Mouse (Mus musculus): ENCODE measurements around the gene Prickle4.
A peak's percentile ranks its signal among the peaks of the same experiment; 100 is the strongest.

Prickle4 gene

GRCm38 (mm10) chr17:47704692-47705091 lies 10.2 kb upstream of the Prickle4 start:
- no peak for DNase-seq

GRCm38 (mm10) chr17:47703556-47703955 lies 9.0 kb upstream of the Prickle4 start:
- DNase-seq, result no peak

- DNase-seq, result no peak
These were observed 8.2 kb upstream of the Prickle4 start for GRCm38 (mm10) chr17:47702548-47703345.

DNA sequence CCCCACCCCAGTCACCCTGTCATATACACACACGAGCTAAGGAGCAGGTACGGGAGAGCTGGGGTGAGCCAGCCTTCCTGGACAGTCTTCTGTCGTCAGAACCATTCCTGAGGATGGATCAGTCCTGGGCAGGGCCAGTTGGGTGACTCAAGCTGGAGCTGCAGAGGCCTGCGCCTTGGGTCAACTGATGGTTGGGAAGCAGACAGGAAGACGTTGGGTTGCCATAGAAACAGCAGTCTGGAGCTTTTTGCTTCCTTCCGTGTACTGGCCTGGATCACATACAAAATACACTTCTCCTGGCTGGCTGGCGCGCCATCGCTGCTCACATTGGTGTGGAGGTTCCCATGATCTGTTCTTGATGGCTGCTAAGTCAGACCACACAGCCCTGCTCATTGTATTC lies 7.3 kb upstream of the Prickle4 start:
- no peak for DNase-seq

GRCm38 (mm10) chr17:47699055-47699454 lies 4.5 kb upstream of the Prickle4 start:
- peak in 1 of 2 experiments; percentile 42 for DNase-seq

GRCm38 (mm10) chr17:47698156-47698555 lies 3.6 kb upstream of the Prickle4 start:
- DNase-seq, result peak; percentile 85 to 88

DNA sequence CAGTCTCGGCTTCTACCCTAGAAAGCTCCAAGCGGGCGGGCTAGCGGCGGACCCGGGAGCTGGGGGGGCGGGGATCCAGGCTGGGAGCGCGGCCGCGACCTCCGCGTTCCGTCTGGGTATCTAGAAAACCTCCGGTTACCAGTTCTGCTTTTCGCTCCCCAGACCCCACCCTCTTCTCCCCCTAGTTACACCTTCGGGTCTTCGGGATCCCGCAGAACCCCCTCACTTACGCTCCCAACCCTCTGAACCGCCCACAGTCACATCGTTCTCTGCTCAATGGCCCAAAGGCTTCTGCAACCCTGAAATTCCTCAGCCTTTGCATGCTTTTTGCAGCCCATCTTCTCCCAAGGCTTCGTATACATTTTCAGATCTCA lies 788 bp upstream of the Prickle4 start:
- DNase-seq, result no peak

DNA sequence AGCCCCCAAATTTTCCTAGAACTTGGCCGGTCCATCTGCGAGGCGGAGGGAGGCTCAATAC lies 264 bp downstream of the Prickle4 start, which contains the start of gene Gm21981:
Gene Gm21981, minus strand, starts transcription at position 14 of the 61 bp plus-strand sequence.
- DNase-seq, result no peak

- DNase-seq, result no peak
These were observed 680 bp downstream of the Prickle4 start for GRCm38 (mm10) chr17:47693671-47694441.

GRCm38 (mm10) chr17:47691650-47692049 lies 2.9 kb downstream of the Prickle4 start:
- DNase-seq, result no peak

- DNase-seq, result no peak
These were observed 4.6 kb downstream of the Prickle4 start for GRCm38 (mm10) chr17:47689894-47690293.

DNA sequence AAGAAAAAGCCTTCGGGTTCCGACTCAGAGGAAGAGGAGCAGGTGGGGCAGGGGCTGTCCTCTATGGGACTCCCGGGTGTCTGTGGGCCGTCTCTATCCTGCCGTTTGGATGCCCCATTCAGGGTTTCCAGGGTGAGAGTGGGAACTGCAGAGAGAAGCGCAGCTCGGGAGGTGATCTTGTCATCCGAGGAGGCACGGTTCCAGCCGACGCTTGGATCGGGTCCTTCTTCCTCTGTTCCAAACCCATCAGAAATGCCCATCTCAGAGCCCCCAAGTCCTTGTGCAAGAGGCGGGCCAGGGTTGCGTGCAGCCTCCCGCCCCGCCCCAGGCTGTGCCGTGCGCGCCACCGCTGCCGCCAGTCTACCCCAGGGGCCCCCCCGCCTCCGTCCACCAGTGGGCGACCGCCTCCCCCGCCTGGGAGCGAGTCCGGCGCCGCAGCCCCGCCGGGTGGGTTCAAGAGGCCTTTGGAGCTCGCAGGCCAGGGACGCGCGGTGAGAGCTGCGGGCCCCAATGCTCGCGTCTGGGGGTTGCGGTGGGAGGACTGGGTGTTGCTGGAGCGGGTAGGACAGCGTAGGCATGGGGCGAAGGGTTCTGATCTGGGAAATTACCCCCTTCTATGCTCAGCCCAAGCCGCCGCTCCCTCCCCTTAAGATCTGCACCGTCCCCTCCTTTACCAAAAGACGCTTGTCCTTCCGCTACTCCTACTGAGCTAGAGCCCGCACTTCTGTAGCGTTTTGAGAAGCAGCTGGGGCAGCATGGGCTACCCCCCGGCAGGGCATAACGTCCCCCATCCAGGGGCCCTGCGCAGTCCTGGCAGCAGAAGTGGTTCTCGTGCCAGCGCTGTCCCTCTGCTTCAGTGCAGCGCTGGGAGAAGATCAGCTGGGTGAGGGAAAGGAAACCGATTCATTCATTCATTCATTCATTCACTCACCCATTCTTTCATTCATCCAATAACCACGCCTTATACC lies 5.6 kb downstream of the Prickle4 start, which contains the start of gene Frs3:
Gene Frs3, plus strand, starts transcription at position 423 of the 968 bp plus-strand sequence.
- DNase-seq, result peak in 1 of 2 experiments; percentile 46

DNA sequence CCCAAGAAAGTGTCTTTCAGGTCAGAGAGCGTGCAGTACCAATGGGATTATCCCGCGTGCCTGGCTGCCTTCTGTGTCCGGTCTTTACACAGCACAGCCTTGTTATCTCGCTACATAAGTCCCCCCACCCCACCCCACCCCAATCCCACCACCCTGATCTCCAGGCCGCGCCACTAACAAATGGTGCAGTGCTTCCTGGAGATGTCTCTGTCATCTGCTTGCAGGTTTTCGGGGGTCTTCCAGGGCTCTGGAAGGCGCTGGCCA lies 6.3 kb downstream of the Prickle4 start, which contains the start of gene Tomm6:
Gene Tomm6, minus strand, starts transcription at position 43 of the 264 bp plus-strand sequence.
- no peak for DNase-seq

DNA sequence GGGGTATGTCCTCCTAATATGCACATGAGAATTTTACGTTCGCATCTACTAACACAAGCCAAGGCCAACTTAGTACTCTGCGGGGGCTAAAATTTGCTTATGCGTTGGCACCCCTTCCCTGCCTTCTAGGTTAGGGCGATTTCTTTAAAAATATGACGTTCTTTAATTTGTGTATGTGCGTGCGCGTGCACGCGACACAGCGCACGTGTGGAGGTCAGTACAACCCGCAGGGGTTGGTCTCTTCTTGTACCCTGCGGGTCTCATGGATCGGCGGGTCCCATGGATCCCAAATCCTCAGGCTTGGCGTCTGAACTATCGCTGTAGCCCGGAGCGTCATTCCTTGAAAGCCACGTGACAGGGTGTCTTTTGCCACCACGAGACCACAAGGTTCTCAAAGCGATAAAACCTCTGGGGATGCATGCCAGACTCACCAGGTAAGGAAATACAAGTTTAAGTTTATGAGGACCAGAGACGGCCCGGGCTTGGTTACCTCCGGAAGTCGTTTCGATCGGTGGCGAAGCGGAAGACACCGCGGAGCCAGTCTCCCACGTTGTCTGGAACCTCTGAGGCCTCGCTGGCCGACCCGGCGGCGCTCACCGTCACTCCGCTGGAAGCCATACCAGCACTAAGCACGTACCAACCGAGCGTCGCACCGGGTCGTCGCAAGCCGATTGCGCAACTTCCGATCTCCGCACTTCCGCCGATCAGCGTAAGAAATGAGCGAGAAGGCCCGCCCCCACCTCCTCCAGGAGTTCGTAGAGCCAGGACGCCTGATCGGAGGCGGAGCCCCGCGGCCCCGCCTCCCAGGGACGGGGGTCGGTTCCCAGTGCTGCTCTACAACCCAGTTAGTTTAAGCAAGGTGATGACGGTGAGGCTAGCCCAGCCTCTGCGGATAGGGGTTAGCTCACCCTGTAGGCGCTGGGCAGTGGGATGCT lies 6.9 kb downstream of the Prickle4 start:
- DNase-seq, result peak; percentile 96

- DNase-seq, result no peak
These were observed 11.7 kb downstream of the Prickle4 start for GRCm38 (mm10) chr17:47682836-47683235.

- no peak for DNase-seq
These were observed 15.8 kb downstream of the Prickle4 start for GRCm38 (mm10) chr17:47678702-47679101.

GRCm38 (mm10) chr17:47678238-47678637 lies 16.3 kb downstream of the Prickle4 start:
- no peak for DNase-seq

- DNase-seq, result peak in 1 of 2 experiments; percentile 83
These were observed 18.0 kb downstream of the Prickle4 start for GRCm38 (mm10) chr17:47676581-47676980.

DNA sequence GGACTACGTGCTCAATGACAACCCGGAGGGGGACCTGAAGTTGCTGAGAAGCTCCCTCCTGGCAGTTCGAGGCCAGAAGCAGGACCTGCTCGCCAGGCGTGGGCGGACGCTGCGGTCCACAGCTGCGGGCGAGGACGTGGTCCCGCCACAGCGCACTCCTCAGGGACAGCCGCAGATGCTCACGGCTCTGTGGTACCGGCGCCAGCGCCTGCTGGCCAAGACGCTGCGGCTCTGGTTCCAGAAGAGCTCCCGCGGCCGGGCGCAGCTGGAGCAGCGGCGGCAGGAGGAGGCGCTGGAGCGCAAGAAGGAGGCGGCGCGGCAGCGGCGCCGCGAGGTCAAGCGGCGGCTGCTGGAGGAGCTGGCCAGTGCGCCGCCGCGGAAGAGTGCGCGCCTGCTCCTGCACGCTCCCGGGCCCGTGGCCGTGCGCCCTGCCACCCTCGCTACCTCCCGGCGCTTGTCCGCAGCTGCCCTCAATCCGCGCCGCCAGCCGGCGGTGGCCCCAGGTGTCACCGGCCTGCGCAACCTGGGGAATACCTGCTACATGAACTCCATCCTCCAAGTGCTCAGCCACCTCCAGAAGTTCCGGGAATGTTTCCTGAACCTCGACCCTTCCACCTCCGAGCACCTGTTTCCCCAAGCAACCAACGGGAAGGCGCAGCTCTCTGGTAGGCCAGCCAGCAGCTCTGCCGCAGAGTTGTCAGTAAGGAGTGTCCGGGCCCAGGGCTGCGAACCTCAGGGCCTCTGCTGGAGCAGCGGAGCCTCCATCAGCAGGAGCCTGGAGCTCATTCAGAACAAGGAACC lies 22.0 kb downstream of the Prickle4 start:
- peak; percentile 54 to 66 for DNase-seq

DNA sequence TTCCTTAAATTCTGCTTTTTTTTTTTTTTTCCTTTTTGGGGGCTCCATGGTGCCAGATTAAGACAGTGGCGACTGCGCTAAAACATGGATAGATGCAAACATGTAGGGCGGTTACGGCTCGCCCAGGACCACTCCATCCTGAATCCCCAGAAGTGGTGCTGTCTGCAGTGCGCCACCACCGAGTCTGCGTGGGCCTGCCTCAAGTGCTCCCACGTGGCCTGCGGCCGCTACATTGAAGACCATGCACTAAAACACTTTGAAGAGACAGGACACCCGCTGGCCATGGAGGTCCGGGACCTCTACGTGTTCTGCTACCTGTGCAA lies 22.6 kb downstream of the Prickle4 start:
- no peak for DNase-seq

DNA sequence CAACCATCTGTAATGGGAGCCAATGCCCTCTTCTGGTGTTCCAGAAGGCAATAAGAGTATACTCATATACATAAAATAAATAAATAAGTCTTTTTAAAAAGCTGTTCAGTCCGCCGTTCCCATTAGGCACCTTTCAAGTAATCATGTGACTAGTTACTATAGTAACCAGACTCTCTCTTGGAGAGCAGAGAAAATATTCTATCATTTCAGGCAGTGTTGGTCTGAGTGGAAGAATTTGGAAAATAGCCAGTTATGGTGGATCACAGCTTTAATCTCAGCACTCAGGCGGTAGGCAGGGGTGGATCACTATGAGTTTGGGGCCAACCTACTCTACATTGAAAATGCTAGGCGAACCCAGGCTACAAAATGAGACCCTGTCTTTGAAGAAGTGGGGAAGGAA lies 25.4 kb downstream of the Prickle4 start:
- no peak for DNase-seq

DNA sequence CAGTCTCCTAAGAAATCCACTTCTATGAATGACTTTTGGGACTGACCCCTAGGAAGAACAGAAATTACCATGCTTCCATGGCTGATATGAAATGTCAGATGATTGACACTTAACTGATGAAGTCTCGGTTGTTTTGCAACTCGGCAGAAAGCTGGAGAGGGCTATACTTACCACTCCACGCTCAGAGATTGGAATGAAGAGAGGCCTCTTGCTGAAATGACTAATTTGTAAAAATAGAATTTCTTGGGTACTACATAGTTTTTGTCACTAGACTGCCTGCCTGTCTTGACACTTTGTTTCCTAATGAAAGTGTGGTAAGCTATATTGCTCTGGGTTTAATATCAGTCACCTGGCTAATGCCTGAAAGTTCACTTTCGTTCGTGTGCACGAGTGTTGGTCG lies 30.1 kb downstream of the Prickle4 start:
- no peak for DNase-seq
